Comparison of ENCODE assay signal across 9 mouse cellular contexts in the genomic region with DNA sequence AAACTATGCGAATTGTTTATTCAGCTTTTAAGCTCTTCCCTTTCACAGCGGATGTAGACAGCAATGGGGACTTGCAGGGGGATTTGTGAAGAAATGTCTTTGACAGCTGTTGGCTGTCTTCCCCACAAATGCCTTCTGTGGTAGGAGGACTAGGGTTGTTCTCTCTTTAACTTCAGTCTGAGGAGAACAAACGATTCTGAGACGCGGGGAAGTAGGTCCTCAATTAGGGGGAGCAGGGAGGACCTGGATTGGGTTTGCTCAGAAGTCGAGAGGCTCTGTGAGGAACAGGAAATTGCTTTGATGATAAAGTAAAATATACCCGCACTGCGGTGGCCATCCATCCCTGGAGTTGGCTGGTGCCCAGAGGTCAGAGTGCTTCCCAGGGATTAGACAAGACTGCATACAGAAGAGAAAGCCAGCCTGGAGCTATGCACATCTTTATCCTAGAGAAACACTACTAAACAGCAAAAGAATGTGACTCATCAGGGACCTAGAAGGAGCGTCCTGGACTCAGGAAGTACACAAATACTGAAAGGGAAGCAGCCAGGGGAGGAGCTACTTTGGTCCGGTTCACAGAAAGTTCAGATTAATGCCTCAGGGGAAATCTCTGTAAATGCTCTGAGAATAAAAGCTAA.
A peak's percentile ranks its signal among the peaks of the same experiment; 100 is the strongest.
DNase-seq lines count a peak whose midpoint lies in the region; ATAC-seq and TF ChIP-seq lines count a peak whose summit lies in the region.
"Had no signal": no experiment of that assay in that cellular context is flagged by ENCODE, and none has a peak within 500 bp of the region (broad histone marks: within the 10 kb centered on the region; RNA-seq: fewer than 3 reads in every experiment).

No protein-coding gene starts in this region.

- DNase-seq in left cerebral cortex, postnatal 14 days (ENCODE audit: low spot score in 2 of 2), result peak; percentile 1 to 3
- no peak for DNase-seq in left cerebral cortex, adult 8-10 months (ENCODE audit: low spot score in 2 of 2)
- peak; percentile 44 to 55 for DNase-seq in heart, adult 2 months
- peak; percentile 15 to 26 for DNase-seq in kidney, adult 8-10 months
- no peak for DNase-seq in layer of hippocampus, adult 18-20 months (ENCODE audit: low spot score in 2 of 2)

- WGBS in heart, adult 2 months, result 30% methylated on average over 10 of the region's 10 CpGs

- no peak overlapping the region for H3K4me3 ChIP-seq in bone marrow macrophage, adult 2 months (ENCODE audit: insufficient read depth, low read length)
- no peak overlapping the region for H3K4me3 ChIP-seq in heart, adult 2 months

- no peak for TF ChIP-seq CTCF in bone marrow macrophage, adult 2 months (IDR thresholded peaks at IDR 0.05; ENCODE audit: low read depth, low read length)
- no peak for TF ChIP-seq CTCF in heart, adult 2 months (IDR thresholded peaks at IDR 0.05)

- peak overlapping the region; percentile 42 for H3K27ac ChIP-seq in bone marrow macrophage, adult 2 months (ENCODE audit: insufficient read depth, low read depth, low read length)
- H3K27ac ChIP-seq in heart, adult 2 months, result peak overlapping the region; percentile 64
- H3K27ac ChIP-seq: macrophage had no signal

- no peaks in the 10 kb centered on the region for H3K79me2 ChIP-seq in heart, adult 2 months (replicated peaks; ENCODE audit: control insufficient read depth, insufficient read depth, low read length)

- no peak for TF ChIP-seq POLR2A in bone marrow macrophage, adult 2 months (IDR thresholded peaks at IDR 0.05; ENCODE audit: borderline replicate concordance, low read depth, low read length)
- no peak for TF ChIP-seq POLR2A in heart, adult 2 months (IDR thresholded peaks at IDR 0.05; ENCODE audit: insufficient read depth, low read depth, low read length)

- H3K36me3 ChIP-seq in heart, adult 2 months (ENCODE audit: control insufficient read depth, insufficient read depth, low read length), result no peaks in the 10 kb centered on the region

- no peak for TF ChIP-seq EP300 in heart, adult 2 months (IDR thresholded peaks at IDR 0.05; ENCODE audit: insufficient read depth, low read depth, low read length)

- peak; percentile 50 for ATAC-seq in megakaryocyte progenitor cell, adult 5-6 weeks (replicated peaks; ENCODE audit: poor library complexity)
- no peak for ATAC-seq in CD4-positive, CD25-positive, alpha-beta regulatory T cell, adult 4 months

- H3K4me1 ChIP-seq in bone marrow macrophage, adult 2 months (ENCODE audit: control insufficient read depth, insufficient read depth, low read length), result no peaks in the 10 kb centered on the region
- no peaks in the 10 kb centered on the region for H3K4me1 ChIP-seq in heart, adult 2 months (ENCODE audit: control insufficient read depth, insufficient read depth, low read length)

- H3K9ac ChIP-seq in heart, adult 2 months (ENCODE audit: low read depth, low read length), result no peak overlapping the region

- H3K27me3 ChIP-seq in heart, adult 2 months (ENCODE audit: control insufficient read depth, insufficient read depth, low read length), result no peaks in the 10 kb centered on the region

- intact Hi-C loops in left cerebral cortex, postnatal 14 days (cut with DNase I), result no loop called here
- intact Hi-C loops in heart, adult 2 months (cut with DNase I), result no loop called here

Comparison
In these comparisons a context has a peak if more than half of its experiments do, and no peak if none do; other contexts are left out.
1. DNase-seq: peak in left cerebral cortex, postnatal 14 days (2 of 2), heart, adult 2 months (2 of 2) and kidney, adult 8-10 months (2 of 2); none in left cerebral cortex, adult 8-10 months (0 of 2) and layer of hippocampus, adult 18-20 months (0 of 2).